Mouse (Mus musculus) bone marrow, adult 2 months (tissue): Measurements from ENCODE around the gene Alk. TPM values are rescaled to one million over a fixed set of nuclear protein-coding genes. Genes with fewer than 3 reads are reported as not detected.

ENCODE experiments used
- H3K27ac ChIP-seq: fragments of 200-500 bp; 2 replicates; pipeline ENCODE4 v1.5.1; 2012; ENCODE audit warnings: low read depth, mild to moderate bottlenecking, control low read depth, inconsistent platforms, low read length; ENCODE audit not compliant: control insufficient read depth, poor library complexity, insufficient read depth
- H3K4me1 ChIP-seq: fragments of 200-500 bp; 2 replicates; pipeline ENCODE4 v1.6.1; 2011; ENCODE audit warnings: low read length; ENCODE audit not compliant: control insufficient read depth, insufficient read depth
- H3K4me3 ChIP-seq: fragments of 200-500 bp; replicated peaks from 2 replicates; pipeline ENCODE3; 2011; ENCODE audit warnings: mild to moderate bottlenecking, low read depth, low read length, control low read depth; ENCODE audit not compliant: control insufficient read depth
- CTCF ChIP-seq: fragments of 200-500 bp; IDR thresholded peaks from 2 replicates; pipeline ENCODE4 v1.5.1; 2011; ENCODE audit warnings: low read length, control low read depth; ENCODE audit not compliant: control insufficient read depth, insufficient read depth
- POLR2A ChIP-seq: fragments of 200-500 bp; IDR thresholded peaks from 2 replicates; pipeline ENCODE4 v1.6.1; 2011; ENCODE audit warnings: low read depth, mild to moderate bottlenecking, control low read depth, low read length, borderline replicate concordance; ENCODE audit not compliant: control insufficient read depth
- WGBS: fragments of 180-500 bp; shearing (Covaris S2); methylation state at CpG from one replicate; pipeline ENCODE4 v1.1.7; 2018; 5-methylcytosine and 5-hydroxymethylcytosine counted together
- polyA plus RNA-seq: library from polyadenylated mRNA; stranded (reverse); fragments of >200 nt; gene quantifications from 2 replicates; pipeline ENCODE4 v1.2.4, GENCODE M21; 2011; ENCODE audit warnings: low replicate concordance; ENCODE audit not compliant: missing spikeins, insufficient read depth, insufficient read length

Alk gene
- polyA plus RNA-seq, 1 experiment: not detected

DNA sequence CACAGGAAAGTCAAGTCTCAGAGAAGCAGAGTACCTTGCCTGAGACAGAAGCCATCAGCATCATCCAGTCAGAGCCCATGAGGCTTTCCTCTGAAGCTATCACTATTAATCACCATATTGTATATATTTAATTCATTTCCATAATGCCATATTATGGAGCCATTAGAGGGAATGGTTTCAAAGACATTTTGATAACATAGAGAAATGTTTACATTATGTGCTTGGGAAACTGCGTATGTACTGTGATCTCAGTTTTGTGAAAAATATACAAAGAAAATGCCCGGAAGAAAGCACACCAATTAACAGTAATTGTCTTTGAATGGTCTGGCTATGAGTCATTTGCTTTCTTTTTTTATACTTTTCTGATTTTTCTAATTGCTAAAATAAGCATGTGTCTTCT lies 203.1 kb downstream of the Alk start:
- Histone ChIP-seq H3K27ac (no peak overlapping the region), H3K4me1 (no peaks in the 10 kb centered on the region), H3K4me3 (no peak overlapping the region)
- 85% methylated on average over 2 of the region's 2 CpGs for WGBS
- TF ChIP-seq CTCF: no peak

- TF ChIP-seq POLR2A (no peak), CTCF (no peak)
- H3K27ac ChIP-seq: no peak overlapping the region
- whole genome bisulfite sequencing: 66% methylated on average over 3 of the region's 3 CpGs
Measured at GRCm38 (mm10) chr17:72399331-72400059, 204.9 kb downstream of the Alk start.

GRCm38 (mm10) chr17:72395956-72396355 lies 208.5 kb downstream of the Alk start:
- 76% methylated on average over 8 of the region's 8 CpGs for WGBS
- Histone ChIP-seq H3K4me3 (no peak overlapping the region), H3K4me1 (no peaks in the 10 kb centered on the region), H3K27ac (no peak overlapping the region)
- TF ChIP-seq CTCF (no peak), POLR2A (no peak)

More at GRCm38 (mm10) chr17:72399331-72400059, 204.9 kb downstream of the Alk start:
- Histone ChIP-seq H3K4me1 (no peaks in the 10 kb centered on the region), H3K4me3 (no peak overlapping the region)

GRCm38 (mm10) chr17:72368991-72369390 lies 235.4 kb downstream of the Alk start:
- WGBS: 74% methylated on average over 4 of the region's 4 CpGs
- no peak overlapping the region for H3K27ac ChIP-seq
- no peaks in the 10 kb centered on the region for H3K4me1 ChIP-seq
- no peak for TF ChIP-seq POLR2A
- no peak for TF ChIP-seq CTCF
- H3K4me3 ChIP-seq: no peak overlapping the region

DNA sequence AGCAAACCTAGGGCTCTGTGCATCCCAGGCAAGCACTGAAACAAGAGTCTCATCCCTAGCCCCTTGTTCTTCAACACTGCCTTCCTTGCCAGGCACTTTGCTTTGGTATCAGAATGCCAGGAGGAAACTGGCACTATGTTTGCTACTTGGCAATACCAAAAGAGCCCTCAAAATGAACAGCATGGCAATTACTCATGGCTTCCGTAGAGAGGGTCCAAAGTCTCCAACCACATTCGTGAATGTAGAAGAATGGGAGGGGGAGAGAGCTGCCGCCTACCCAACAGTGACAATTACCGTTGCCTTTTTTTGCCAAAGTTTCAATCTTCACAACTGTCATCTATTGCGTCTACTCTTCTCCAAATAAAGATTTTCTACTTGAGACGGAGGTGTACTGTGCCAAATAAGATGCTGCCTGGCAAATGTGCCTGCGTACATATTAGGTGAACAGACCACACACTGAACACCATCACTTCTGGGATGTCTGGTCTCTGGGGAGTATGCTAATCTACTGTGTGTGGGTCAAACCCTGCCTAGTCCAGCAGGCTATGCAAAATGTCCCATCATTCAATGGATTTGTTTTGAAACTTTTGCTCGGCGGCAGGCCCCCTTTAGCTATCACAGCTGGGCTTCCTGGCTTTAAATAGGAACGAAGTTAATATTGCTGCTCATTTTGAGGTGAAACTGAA lies 241.5 kb downstream of the Alk start:
- TF ChIP-seq POLR2A (no peak), CTCF (no peak)
- no peak overlapping the region for H3K27ac ChIP-seq
- H3K4me1 ChIP-seq: no peaks in the 10 kb centered on the region
- no peak overlapping the region for H3K4me3 ChIP-seq
- WGBS: 77% methylated on average over 10 of the region's 10 CpGs

DNA sequence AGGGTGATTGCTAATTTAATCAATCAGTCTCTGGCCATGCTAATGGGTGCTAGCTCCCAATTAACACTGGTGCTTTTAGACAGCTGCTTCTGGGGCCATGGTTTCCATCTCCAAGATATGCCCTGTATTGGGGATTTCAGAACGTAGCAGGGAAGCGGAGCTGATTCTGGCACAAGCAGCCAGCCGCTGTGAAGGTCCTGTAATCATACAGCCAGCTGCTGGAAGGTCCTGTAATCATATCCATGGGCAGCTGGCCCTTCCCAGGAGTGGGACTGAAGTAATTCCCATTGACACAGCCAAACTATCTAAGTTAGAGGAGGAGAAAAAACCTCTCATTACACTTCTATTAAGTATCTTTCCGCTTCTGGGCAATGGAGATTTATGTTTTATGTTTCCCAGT lies 242.5 kb downstream of the Alk start:
- Histone ChIP-seq H3K27ac (no peak overlapping the region), H3K4me1 (no peaks in the 10 kb centered on the region), H3K4me3 (no peak overlapping the region)
- TF ChIP-seq CTCF (no peak), POLR2A (no peak)
- 87% methylated on average over 4 of the region's 4 CpGs for WGBS

GRCm38 (mm10) chr17:72356759-72357302 lies 247.6 kb downstream of the Alk start:
- 70% methylated on average over 5 of the region's 5 CpGs for WGBS
- Histone ChIP-seq H3K4me1 (no peaks in the 10 kb centered on the region), H3K27ac (no peak overlapping the region), H3K4me3 (no peak overlapping the region)
- TF ChIP-seq CTCF (no peak), POLR2A (no peak)

DNA sequence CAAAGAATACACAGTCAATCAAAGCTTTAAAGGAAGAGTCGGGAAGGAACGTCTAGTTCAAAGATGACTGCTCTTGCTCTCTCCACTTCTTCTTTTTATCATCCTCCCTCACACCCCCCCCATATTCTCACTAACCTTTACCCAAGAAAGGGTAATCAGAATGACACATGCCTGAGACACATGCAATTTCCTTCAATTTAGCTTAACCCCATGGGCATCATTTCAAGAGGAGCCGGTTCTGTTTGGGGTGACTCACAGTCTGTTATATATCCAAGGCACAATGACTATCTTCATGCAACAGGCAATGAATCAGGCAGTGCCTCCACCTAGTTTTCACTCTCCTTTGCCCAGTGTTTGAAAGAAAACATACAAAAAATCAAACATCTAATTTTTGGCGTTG lies 265.0 kb downstream of the Alk start:
- H3K27ac ChIP-seq: no peak overlapping the region
- TF ChIP-seq CTCF (no peak), POLR2A (no peak)
- H3K4me1 ChIP-seq: no peaks in the 10 kb centered on the region
- H3K4me3 ChIP-seq: no peak overlapping the region
- 83% methylated on average over 4 of the region's 4 CpGs for WGBS

GRCm38 (mm10) chr17:72332909-72333308 lies 271.5 kb downstream of the Alk start:
- 72% methylated on average over 4 of the region's 4 CpGs for WGBS
- TF ChIP-seq CTCF (no peak), POLR2A (no peak)
- H3K4me1 ChIP-seq: no peaks in the 10 kb centered on the region
- no peak overlapping the region for H3K4me3 ChIP-seq
- no peak overlapping the region for H3K27ac ChIP-seq
